Mouse (Mus musculus): ENCODE data around the gene Slc12a5.
A peak's percentile ranks its signal among the peaks of the same experiment; 100 is the strongest.

DNA sequence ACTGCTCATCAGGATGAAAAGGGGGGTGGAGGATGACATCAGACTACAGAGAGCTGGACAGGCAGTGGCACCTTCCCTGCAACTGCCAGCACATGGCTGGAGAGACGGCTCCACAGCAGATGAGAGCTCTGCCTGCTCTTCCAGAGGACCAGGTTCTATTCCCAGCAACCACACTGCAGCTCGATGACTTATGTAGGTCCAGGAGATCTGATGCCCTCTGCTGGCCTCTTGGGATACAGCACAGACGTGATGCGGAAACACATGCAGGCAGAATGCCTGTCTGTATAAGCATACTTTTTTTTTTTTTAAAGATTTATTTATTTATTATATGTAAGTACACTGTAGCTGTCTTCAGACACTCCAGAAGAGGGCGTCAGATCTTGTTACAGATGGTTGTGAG lies 42.3 kb upstream of the Slc12a5 start:
- TF ChIP-seq CTCF (IDR thresholded peaks at IDR 0.05 in 2 of 3, conservative IDR thresholded peaks at IDR 0.05 in 1 of 3; ENCODE audit: control insufficient read depth in 1 of 3, insufficient read depth in 1 of 3, low read depth in 2 of 3, low read length in 3 of 3, poor library complexity in 1 of 3, severe bottlenecking in 1 of 3) = peak; percentile 63 to 74 (median 69)
- TF ChIP-seq EP300 (IDR thresholded peaks at IDR 0.05; ENCODE audit: low read depth in 1 of 2, low read length in 2 of 2) = no peak
- peak; percentile 50 for TF ChIP-seq RAD21 (IDR thresholded peaks at IDR 0.05; ENCODE audit: low read depth, low read length)
- TF ChIP-seq UBTF (IDR thresholded peaks at IDR 0.05; ENCODE audit: borderline replicate concordance, insufficient read depth, low read depth, low read length) = no peak
- no peak for TF ChIP-seq USF1 (IDR thresholded peaks at IDR 0.05; ENCODE audit: low read depth, low read length)
- no peak for TF ChIP-seq POLR2AphosphoS2 (IDR thresholded peaks at IDR 0.05; ENCODE audit: low read length)
- TF ChIP-seq POLR2A (IDR thresholded peaks at IDR 0.05; ENCODE audit: control insufficient read depth in 1 of 2, insufficient read depth in 1 of 2, low read depth in 1 of 2, low read length in 2 of 2, poor library complexity in 1 of 2) = no peak
- TF ChIP-seq ZMIZ1 (IDR thresholded peaks at IDR 0.05; ENCODE audit: low read depth, low read length) = no peak
- no peak for TF ChIP-seq MAFK (IDR thresholded peaks at IDR 0.05; ENCODE audit: borderline replicate concordance, low read depth, low read length)
- TF ChIP-seq GATA1 (IDR thresholded peaks at IDR 0.05; ENCODE audit: low read depth, low read length) = no peak
- no peak for TF ChIP-seq MXI1 (IDR thresholded peaks at IDR 0.05; ENCODE audit: low read depth, low read length)
- TF ChIP-seq SMC3 (IDR thresholded peaks at IDR 0.05; ENCODE audit: low read depth, low read length) = peak; percentile 77

Measured in MEL (cell line).